Mouse (Mus musculus) forebrain, embryonic 12.5 days (tissue): ENCODE measurements at regions not wholly inside any gene's neighbourhood (a gene's known extent, or its start where the extent isn't known, plus 50 kb on each side); places are given as distances from the start of the nearest gene placed in this dataset.
"Not testable (repeated sequence)": the region's sequence is repeated elsewhere in the genome, so short reads cannot be mapped to it uniquely, and the experiment has no call there.

Experiments used
- ATAC-seq: fragments of 200-750 bp; cut with Nextera tagmentation; 2 replicates; pipeline ENCODE4 v1.8.0; 2017; ENCODE audit warnings: moderate TSS enrichment; ENCODE audit not compliant: low FRiP score
- H3K27ac ChIP-seq: fragments of 300-500 bp; sonication (generic); 2 replicates; pipeline ENCODE4 v1.5.1; 2016; ENCODE audit warnings: mild to moderate bottlenecking
- H3K27me3 ChIP-seq: fragments of 300-500 bp; sonication (generic); 2 replicates; pipeline ENCODE4 v1.6.1; 2016; ENCODE audit warnings: mild to moderate bottlenecking
- H3K36me3 ChIP-seq: fragments of 300-500 bp; sonication (generic); replicated peaks from 2 replicates; pipeline ENCODE4 v1.6.1; 2016; ENCODE audit warnings: mild to moderate bottlenecking
- H3K4me1 ChIP-seq: fragments of 300-500 bp; sonication (generic); 2 replicates; pipeline ENCODE4 v1.6.1; 2016
- H3K4me2 ChIP-seq: fragments of 300-500 bp; sonication (generic); 2 replicates; pipeline ENCODE4 v1.6.1; 2016; ENCODE audit warnings: mild to moderate bottlenecking, moderate library complexity
- H3K4me3 ChIP-seq: fragments of 300-500 bp; sonication (generic); replicated peaks from 2 replicates; pipeline ENCODE4 v1.5.1; 2016; ENCODE audit warnings: mild to moderate bottlenecking
- H3K9ac ChIP-seq: fragments of 300-500 bp; sonication (generic); 2 replicates; pipeline ENCODE4 v1.6.1; 2016; ENCODE audit warnings: mild to moderate bottlenecking
- H3K9me3 ChIP-seq: fragments of 300-500 bp; sonication (generic); 2 replicates; pipeline ENCODE4 v1.6.1; 2016
- WGBS: fragments of 180-500 bp; shearing (Covaris S2); methylation state at CpG from one replicate; pipeline ENCODE4 v1.1.7; 2016; 5-methylcytosine and 5-hydroxymethylcytosine counted together

GRCm38 (mm10) chr7:83431094-83431493, 153.6 kb upstream of the Tmc3 start:
- 83% methylated on average over 2 of the region's 2 CpGs for WGBS
- H3K9ac ChIP-seq, result no peak overlapping the region

GRCm38 (mm10) chr7:83432843-83433242, 151.9 kb upstream of the Tmc3 start:
- Histone ChIP-seq H3K27ac (no peak overlapping the region), H3K9ac (no peak overlapping the region), H3K4me3 (no peak overlapping the region), H3K4me2 (no peak overlapping the region), H3K27me3 (no peaks in the 10 kb centered on the region), H3K4me1 (peaks cover 9% of the 10 kb centered on the region), H3K9me3 (no peaks in the 10 kb centered on the region), H3K36me3 (no peaks in the 10 kb centered on the region)
- 89% methylated on average over 1 of the region's 1 CpGs for WGBS
- no peak for ATAC-seq

More at GRCm38 (mm10) chr7:83431094-83431493, 153.6 kb upstream of the Tmc3 start:
- Histone ChIP-seq H3K27ac (no peak overlapping the region), H3K27me3 (no peaks in the 10 kb centered on the region), H3K4me2 (no peak overlapping the region), H3K4me1 (peaks cover 9% of the 10 kb centered on the region), H3K4me3 (no peak overlapping the region), H3K9me3 (no peaks in the 10 kb centered on the region), H3K36me3 (no peaks in the 10 kb centered on the region)
- no peak for ATAC-seq

GRCm38 (mm10) chr7:83433959-83434715, 150.6 kb upstream of the Tmc3 start:
- Histone ChIP-seq H3K27ac (no peak overlapping the region), H3K27me3 (no peaks in the 10 kb centered on the region), H3K36me3 (no peaks in the 10 kb centered on the region), H3K9ac (no peak overlapping the region), H3K4me2 (no peak overlapping the region; the same call in 1 of the 2 replicates), H3K4me3 (no peak overlapping the region), H3K9me3 (no peaks in the 10 kb centered on the region), H3K4me1 (peaks cover 9% of the 10 kb centered on the region)
- whole genome bisulfite sequencing, result 21% methylated on average over 5 of the region's 5 CpGs
- ATAC-seq, result no peak

- H3K4me3 ChIP-seq, result no peak overlapping the region
- ATAC-seq, result no peak
- H3K36me3 ChIP-seq, result no peaks in the 10 kb centered on the region
- no peaks in the 10 kb centered on the region for H3K27me3 ChIP-seq
- H3K27ac ChIP-seq, result no peak overlapping the region
- H3K9me3 ChIP-seq, result no peaks in the 10 kb centered on the region
- no peak overlapping the region for H3K4me2 ChIP-seq
- peaks cover 13% of the 10 kb centered on the region for H3K4me1 ChIP-seq
- H3K9ac ChIP-seq, result no peak overlapping the region
- WGBS, result 56% methylated on average over 7 of the region's 7 CpGs
Observed at GRCm38 (mm10) chr7:83438538-83439393, 146.0 kb upstream of the Tmc3 start.

GRCm38 (mm10) chr7:83443596-83444278, 141.0 kb upstream of the Tmc3 start:
- H3K9me3 ChIP-seq, result no peaks in the 10 kb centered on the region
- no peak overlapping the region for H3K4me3 ChIP-seq
- no peaks in the 10 kb centered on the region for H3K36me3 ChIP-seq
- H3K9ac ChIP-seq, result no peak overlapping the region
- no peak overlapping the region for H3K4me2 ChIP-seq
- no peak; the same call in 1 of the 2 replicates for ATAC-seq
- H3K27me3 ChIP-seq, result no peaks in the 10 kb centered on the region
- 25% methylated on average over 16 of the region's 16 CpGs for WGBS
- H3K27ac ChIP-seq, result no peak overlapping the region
- peaks cover 13% of the 10 kb centered on the region for H3K4me1 ChIP-seq

GRCm38 (mm10) chr7:83444279-83444615, 140.5 kb upstream of the Tmc3 start:
- Histone ChIP-seq H3K36me3 (no peaks in the 10 kb centered on the region), H3K27ac (no peak overlapping the region), H3K4me3 (no peak overlapping the region), H3K9me3 (no peaks in the 10 kb centered on the region), H3K27me3 (no peaks in the 10 kb centered on the region), H3K4me2 (no peak overlapping the region), H3K9ac (no peak overlapping the region), H3K4me1 (peaks cover 13% of the 10 kb centered on the region)
- ATAC-seq, result no peak
- WGBS, result 70% methylated on average over 1 of the region's 1 CpGs

- Histone ChIP-seq H3K4me2 (no peak overlapping the region), H3K4me1 (peaks cover 13% of the 10 kb centered on the region), H3K4me3 (no peak overlapping the region), H3K36me3 (no peaks in the 10 kb centered on the region), H3K9ac (no peak overlapping the region), H3K27ac (no peak overlapping the region), H3K27me3 (no peaks in the 10 kb centered on the region), H3K9me3 (no peaks in the 10 kb centered on the region)
- WGBS, result 42% methylated on average over 5 of the region's 5 CpGs
- ATAC-seq, result no peak
Observed at GRCm38 (mm10) chr7:83445181-83445926, 139.4 kb upstream of the Tmc3 start.

- Histone ChIP-seq H3K9ac (no peak overlapping the region), H3K27me3 (no peaks in the 10 kb centered on the region), H3K4me1 (peaks cover 4% of the 10 kb centered on the region; the same call in 1 of the 2 replicates), H3K9me3 (no peaks in the 10 kb centered on the region), H3K27ac (no peak overlapping the region), H3K4me2 (no peak overlapping the region), H3K4me3 (no peak overlapping the region), H3K36me3 (no peaks in the 10 kb centered on the region)
- WGBS, result 56% methylated on average over 3 of the region's 3 CpGs
- ATAC-seq, result no peak
Observed at GRCm38 (mm10) chr7:83450346-83450745, 134.4 kb upstream of the Tmc3 start.

GRCm38 (mm10) chr7:83452309-83452708, 132.4 kb upstream of the Tmc3 start:
- Histone ChIP-seq H3K36me3 (no peaks in the 10 kb centered on the region), H3K9me3 (no peaks in the 10 kb centered on the region), H3K4me2 (no peak overlapping the region), H3K27me3 (no peaks in the 10 kb centered on the region), H3K4me3 (no peak overlapping the region), H3K27ac (no peak overlapping the region), H3K4me1 (0 out of 2 replicates have a peak, but pooled peaks cover 3% of the 10 kb centered on the region), H3K9ac (no peak overlapping the region)
- 74% methylated on average over 7 of the region's 7 CpGs for WGBS
- ATAC-seq, result no peak

GRCm38 (mm10) chr7:83459520-83459919, 125.2 kb upstream of the Tmc3 start:
- H3K4me2 ChIP-seq, result no peak overlapping the region
- H3K9ac ChIP-seq, result no peak overlapping the region
- no peak overlapping the region for H3K27ac ChIP-seq
- H3K4me3 ChIP-seq, result no peak overlapping the region
- no peaks in the 10 kb centered on the region for H3K36me3 ChIP-seq
- WGBS, result 76% methylated on average over 3 of the region's 3 CpGs
- ATAC-seq, result no peak
- H3K4me1 ChIP-seq, result no peaks in the 10 kb centered on the region
- H3K9me3 ChIP-seq, result no peaks in the 10 kb centered on the region
- H3K27me3 ChIP-seq, result no peaks in the 10 kb centered on the region

GRCm38 (mm10) chr7:83467006-83467405, 117.7 kb upstream of the Tmc3 start:
- Histone ChIP-seq H3K4me2 (no peak overlapping the region), H3K9me3 (no peaks in the 10 kb centered on the region), H3K4me3 (no peak overlapping the region), H3K4me1 (no peaks in the 10 kb centered on the region), H3K36me3 (no peaks in the 10 kb centered on the region), H3K27me3 (no peaks in the 10 kb centered on the region), H3K27ac (no peak overlapping the region), H3K9ac (no peak overlapping the region)
- no peak for ATAC-seq
- WGBS, result 86% methylated on average over 8 of the region's 8 CpGs

GRCm38 (mm10) chr7:83469856-83470255, 114.9 kb upstream of the Tmc3 start:
- not testable (repeated sequence) for H3K4me3 ChIP-seq, H3K9ac ChIP-seq, H3K27me3 ChIP-seq, ATAC-seq, H3K4me1 ChIP-seq, H3K27ac ChIP-seq, H3K9me3 ChIP-seq, H3K36me3 ChIP-seq, H3K4me2 ChIP-seq
- WGBS, result 92% methylated on average over 4 of the region's 4 CpGs
